Mouse (Mus musculus): ENCODE data around the gene Pnkd. TPM values are rescaled to one million over a fixed set of nuclear protein-coding genes. Genes with fewer than 3 reads are reported as not detected.
"Not testable (repeated sequence)": the region's sequence is repeated elsewhere in the genome, so short reads cannot be mapped to it uniquely, and the experiment has no call there.

Pnkd gene
- total RNA-seq, 2 experiments from 2014 or later = 72.1 to 72.4 TPM

DNA sequence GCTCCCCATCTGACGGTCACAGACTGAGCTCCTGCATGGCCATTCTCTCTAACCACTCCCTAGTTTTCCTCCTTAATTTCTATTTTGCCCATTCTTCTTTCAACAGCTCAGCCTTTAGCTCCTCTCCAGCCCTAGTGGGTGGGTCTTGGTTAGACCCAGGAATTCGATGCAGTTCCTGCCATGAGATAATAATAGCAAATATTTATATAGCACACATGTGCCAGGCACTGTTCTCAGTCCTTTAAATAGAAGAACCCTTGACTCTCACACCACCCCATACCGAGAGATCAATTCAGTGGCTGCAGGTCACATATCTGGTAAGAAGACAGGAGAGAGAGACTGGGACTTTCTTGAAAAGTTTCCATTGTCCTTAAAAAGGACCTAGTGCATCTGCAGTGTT is 36.7 kb downstream of the Pnkd start:
- no peak for DNase-seq (ENCODE audit: low spot score in 2 of 2)

DNA sequence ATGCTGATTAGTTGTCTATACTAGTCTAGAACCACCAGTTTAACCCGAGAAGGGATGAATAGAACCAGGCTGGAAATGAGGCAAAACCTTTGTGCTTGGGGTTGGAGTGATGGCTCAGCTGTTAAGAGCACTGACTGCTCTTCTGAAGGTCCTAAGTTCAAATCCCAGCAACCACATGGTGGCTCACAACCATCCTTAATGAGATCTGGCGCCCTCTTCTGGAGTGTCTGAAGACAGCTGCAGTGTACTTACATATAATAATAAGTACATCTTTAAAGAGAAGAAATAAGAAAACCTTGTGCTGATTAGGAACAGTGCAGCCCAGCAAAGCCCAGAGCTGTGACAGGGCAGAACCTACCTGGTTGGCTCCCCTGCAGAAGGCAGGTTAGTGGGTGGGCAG is 42.2 kb downstream of the Pnkd start:
- not testable (repeated sequence) for DNase-seq (ENCODE audit: low spot score in 2 of 2)

DNA sequence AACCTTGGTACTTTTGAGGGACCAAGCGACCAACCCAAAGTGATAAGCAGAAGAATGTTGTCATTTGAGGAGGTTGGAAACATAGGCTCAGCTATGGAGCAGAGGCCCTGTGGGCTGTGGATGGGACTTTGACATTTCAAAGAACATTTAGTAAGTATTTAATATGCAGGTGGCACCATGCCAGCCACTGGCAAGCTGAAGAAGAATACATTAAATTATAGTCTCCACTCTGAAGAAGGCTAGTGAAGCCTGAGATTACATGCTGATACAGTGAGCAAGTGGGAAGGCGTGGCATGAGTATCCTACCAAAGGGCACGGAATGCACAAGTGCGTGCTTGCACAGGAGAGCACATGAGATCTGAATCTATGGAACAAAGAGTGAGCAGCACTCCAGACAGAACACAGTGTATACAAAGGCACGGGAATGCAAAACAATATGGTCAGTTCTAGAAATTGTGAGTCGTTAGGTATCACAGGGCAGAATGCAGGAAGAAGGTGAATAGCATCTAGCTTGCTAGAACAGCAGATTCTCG is 45.2 kb downstream of the Pnkd start:
- DNase-seq (ENCODE audit: low spot score in 2 of 2) = no peak

DNA sequence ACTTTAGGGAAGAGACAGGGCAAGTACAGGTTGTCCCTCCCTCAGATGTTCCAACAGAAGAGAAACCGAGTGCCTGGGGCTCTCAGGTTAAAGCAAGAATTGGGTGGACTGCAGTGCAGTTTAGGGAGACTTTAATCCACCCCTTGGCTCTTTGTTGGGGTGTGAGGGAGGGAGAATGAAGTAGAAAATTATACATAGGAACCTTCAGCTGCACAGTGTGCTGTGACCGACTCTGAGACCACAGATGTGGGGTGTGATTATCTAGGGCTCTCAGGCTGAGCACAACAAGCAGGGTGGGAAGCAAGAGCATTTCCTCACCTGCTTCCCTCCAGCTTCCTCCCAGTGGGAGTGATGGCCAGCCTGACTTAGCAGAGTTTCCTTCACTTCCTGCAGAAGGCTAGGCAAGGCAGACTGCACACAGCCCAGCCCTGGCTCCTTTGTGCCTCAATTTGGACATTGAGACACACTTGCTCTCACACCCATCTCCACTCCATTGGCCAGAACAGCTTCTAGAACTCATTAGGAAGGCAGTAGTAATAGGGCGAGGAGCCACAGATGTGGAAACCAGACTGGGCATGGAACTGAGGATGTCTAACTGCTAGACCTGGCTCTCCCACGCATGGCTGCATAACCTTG is 46.4 kb downstream of the Pnkd start:
- DNase-seq (ENCODE audit: low spot score in 2 of 2) = no peak

DNA sequence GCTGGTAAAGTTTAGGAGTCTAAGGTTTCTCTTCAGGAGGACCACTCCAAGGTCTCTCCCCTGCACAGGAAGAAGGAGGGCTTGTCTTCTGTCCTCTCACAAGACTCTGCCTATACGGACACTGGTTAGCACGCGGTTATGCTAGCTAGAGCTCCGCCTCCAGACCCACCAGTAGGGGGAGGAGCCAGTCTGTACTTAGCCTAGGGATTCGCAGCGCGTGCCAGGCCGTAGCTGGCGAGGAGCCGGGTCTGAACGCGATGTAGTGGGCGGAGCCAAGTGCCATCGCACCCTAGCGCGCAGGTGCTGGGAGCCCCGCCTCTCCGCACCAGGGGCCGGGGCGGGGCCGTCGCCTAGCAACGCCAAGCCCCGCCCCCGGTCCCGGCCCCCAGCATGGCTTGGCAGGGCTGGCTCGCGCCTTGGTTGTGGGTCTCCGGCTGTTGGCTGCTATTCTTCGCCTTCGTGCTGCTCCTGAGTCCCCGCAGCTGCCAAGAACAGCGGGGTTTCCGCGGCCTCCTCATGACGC is 47.6 kb downstream of the Pnkd start:
- DNase-seq (ENCODE audit: low spot score in 2 of 2) = peak; percentile 78 to 88

DNA sequence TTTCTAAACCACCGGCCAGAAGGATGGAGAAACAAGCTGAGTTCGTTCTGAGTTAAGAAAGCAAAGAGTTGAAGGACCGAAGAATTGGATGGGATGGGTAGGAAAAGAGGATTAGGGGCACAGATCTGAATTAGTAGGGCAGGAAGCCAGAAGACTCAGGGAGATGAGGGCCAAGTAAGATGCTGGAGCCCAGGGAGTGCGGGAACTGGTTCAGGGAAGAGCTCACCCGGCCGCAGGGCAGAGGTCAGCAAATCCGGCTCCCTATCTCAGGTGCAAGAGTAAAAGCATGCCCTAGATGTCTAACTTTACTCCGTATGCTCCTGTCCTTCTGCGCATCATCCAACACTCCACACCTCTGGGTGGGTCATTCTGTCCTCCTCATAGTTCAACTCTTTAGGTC is 48.2 kb downstream of the Pnkd start:
- no peak for DNase-seq (ENCODE audit: low spot score in 2 of 2)

DNA sequence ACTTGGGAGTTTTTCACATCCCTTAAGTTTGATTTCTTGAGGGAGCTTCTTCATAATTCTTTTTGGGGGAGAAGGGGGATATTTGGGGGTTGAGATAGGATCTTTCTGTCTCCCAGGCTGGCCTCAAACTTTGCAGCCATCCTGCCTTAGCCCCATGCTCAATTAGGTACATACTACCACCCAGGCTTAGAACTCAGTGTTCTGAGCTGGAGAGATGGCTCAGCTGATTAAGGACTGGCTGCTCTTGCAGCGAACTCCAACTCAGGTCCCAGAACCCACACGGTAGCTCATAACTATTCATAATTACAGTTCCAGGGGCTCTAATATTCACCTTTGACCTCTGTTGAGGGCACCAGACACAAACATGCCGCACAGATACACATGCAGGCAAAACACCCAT is 49.9 kb downstream of the Pnkd start:
- no peak for DNase-seq (ENCODE audit: low spot score in 2 of 2)

DNA sequence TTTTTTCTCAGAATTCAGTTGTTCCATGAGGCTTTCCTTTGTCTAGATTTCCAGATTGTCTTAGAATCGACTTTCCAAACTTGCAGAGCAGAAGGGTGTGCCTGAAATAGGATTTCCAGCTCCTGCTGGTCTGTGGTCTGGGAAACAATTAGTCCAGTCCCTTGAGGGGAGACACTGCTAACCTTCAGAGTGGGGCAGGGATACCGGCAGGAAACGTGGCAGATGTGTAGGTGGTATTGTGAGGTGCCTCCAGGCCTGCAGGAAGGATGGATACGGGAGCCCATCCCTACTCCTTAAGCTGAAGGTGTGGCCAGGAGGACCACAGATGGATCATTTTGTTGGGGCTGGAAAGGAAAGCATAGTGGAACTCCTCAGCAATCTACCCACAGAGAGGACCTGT is 50.3 kb downstream of the Pnkd start:
- DNase-seq (ENCODE audit: low spot score in 2 of 2) = no peak

DNA sequence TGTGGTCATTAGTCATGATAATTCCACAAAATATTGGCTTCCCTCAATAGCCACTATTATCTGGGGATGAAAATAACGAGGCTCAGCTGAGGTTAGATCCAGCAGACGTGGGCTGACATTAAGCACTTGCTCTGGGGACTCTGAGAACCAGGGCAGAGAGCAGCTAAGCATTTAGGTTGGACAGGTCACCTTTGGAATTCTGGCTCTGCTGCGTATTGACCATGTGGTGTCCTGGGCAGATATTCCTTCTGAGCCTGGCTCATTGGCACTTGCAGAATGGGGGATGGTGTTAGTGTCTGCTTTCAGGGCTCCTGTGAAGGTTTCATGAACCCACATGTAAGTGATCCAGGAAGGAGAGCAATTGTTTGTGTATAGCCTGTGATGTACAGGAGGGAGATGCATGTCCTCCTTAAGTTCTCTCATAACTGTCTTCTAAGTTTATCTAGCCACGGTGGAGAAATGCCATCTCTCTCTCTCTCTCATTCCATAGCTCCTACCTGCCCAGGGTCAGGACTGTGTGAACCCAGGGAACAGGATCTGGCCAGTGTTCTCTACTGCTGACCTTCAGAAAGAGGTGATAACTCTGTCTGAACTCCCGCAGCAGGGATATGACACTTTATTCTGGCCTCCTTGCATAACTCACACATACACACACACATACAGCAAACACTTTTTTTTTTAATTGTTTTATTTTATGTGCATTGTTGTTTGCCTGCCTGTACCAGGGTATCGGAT is 50.9 kb downstream of the Pnkd start:
- no peak for DNase-seq (ENCODE audit: low spot score in 2 of 2)

DNA sequence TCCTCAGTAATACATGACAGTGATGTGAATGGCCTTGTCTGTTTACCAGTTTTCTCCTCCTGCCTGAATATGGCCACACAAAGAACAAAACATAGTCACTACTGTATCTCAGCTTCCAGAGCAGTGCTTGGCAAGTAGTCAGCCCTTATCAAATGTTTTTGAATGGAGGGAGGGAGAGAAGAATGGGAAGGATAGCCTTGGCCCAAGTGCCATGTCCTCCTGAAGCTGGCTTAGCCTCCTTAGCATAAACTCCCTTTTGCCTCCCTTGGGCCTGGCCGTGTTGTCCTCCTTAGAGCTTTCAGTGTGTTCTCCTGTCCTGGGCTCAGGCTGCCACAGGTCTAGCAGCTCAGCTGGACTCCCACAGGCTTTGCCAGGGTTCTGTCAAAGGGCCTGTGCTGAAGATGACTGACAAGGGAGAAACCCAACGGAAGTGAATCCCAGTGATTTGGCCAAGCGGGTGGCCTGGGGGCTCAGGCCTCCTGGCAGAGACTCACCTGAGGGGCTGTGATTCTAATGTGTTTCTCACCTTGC is 52.6 kb downstream of the Pnkd start:
- DNase-seq (ENCODE audit: low spot score in 2 of 2) = no peak

DNA sequence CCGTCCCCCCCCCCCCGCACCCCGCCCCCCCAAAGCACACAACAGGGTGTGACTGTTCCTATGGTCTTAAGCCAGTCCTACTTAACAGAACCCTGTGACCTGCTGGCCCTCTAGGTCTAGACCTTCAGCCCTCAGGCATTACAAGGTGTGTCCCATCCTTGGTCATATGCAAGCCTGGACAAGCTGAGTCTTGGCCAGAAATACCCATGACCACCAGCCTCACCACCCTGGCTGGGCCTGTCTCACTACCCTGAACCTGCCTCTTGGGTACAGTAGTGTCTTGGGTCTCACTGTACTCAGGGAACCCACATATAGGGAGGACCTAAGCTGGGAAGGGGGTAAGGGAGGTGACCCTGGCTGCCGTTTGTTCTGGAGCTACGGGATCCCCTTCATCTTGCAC is 53.3 kb downstream of the Pnkd start:
- DNase-seq (ENCODE audit: low spot score in 2 of 2) = no peak

DNA sequence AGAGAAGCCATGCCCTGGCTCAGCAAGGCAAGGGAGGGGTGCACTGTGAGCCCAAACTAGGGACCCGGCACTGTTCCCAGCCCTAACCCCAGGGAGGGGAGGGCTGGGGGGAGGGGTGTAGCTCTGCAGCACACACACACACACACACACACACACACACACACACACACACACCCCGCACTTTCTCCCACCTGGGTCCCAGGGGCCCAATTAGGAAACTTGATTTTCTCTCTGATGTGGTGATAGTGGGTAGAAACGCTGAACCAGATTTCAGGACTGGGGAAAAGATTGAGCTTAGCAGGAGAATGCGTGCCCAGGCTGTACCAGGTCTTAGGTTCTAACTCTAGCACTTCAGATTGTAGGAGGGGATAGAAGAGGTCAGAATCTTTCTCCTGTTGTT is 53.9 kb downstream of the Pnkd start:
- no peak for DNase-seq (ENCODE audit: low spot score in 2 of 2)

DNA sequence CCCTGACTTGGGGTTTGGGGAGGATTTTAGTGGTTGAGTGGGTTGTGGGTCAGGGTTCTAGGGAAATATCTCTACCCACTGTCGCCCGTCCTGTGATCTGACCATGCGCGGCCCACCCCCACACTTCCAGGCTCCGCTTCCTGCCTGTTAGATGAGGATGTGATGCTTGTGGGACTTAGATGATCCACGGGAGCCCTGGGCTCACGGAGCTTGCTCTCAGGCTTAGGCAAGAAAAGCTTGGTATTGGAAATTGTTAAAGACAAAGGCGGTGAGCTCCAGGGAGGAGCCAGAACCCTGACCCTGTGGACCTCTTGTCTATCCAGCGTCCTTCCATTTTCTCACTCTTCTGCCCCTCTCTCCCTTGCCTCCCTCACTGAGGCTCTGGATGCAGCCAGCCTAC is 55.2 kb downstream of the Pnkd start:
- no peak for DNase-seq (ENCODE audit: low spot score in 2 of 2)

DNA sequence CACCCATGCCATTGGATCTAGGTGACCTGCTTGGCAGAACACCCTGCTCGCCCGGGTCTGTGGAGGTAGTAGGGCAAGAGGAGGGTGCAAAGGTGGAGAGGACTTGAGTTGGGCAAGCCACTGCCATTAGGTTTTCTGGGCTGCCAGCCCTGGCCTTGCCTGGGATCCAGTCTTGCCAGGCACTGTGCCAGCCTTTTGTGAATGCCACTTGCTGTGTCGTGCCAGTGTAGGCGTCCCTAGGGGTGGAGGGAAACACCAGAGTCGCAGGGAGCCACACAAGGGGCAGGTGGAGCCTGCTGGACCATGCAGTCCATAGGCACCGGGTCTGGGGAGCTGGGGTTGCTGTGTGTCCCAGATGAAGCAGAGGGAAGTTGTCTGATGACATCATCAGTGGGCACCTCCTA is 55.6 kb downstream of the Pnkd start:
- DNase-seq (ENCODE audit: low spot score in 2 of 2) = peak; percentile 25 to 55

DNA sequence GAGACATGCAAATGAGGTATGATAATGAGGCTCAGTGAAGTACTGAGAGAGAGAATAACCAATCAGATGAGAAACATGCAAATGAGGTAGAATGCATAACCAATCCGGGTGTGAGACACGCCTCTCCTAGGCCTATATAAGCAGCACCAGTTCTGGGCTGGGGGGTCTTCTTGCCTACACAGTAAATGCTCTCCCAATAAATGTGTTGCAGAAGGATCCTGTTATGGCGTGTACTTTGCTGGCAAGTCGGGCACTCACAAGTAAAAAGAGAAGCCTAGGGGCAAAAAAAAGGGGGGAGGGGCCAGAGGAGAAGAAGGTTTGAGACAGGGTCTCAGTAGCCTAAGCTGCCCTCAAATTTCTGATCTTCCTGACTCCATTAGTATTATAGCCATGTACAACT is 56.3 kb downstream of the Pnkd start:
- not testable (repeated sequence) for DNase-seq (ENCODE audit: low spot score in 2 of 2)

DNA sequence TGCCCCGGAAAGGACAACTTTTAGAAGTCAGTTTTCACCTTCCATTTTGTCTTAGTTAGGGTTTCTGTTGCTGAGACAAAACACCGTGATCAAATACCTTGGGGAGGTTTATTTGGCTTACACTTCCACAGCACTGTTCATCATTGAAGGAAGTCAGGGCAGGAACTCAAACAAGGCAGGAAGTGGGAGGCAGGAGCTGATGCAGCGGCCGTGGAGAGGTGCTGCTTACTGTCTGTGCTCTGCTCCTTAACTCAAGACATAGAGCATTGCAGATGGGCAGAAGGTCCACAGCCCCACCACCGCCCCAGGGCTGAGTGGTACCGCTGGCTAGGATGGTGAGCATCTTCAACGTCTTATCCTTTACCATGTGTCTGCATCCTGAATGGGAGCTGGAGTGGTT is 57.2 kb downstream of the Pnkd start:
- no peak for DNase-seq (ENCODE audit: low spot score in 2 of 2)

DNA sequence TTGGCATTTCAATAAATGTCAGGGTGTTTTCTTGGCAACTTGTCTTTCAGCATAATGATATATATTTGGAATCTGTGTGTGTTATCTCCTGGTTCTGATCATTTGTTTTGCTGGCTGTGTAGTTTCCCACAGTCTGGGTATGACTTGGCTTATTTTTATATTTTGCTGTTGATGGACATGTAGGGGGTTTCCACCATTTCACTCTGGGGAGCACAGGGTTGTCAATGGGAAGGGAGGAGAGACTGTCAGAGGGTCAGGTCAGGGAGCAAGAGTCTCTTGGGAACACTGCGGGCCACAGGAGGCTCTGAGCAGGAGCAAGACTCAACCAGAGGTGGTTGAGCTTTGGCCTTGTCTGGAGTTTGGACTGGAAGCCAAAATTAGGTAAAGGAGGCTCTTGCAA is 57.6 kb downstream of the Pnkd start:
- DNase-seq (ENCODE audit: low spot score in 2 of 2) = no peak

DNA sequence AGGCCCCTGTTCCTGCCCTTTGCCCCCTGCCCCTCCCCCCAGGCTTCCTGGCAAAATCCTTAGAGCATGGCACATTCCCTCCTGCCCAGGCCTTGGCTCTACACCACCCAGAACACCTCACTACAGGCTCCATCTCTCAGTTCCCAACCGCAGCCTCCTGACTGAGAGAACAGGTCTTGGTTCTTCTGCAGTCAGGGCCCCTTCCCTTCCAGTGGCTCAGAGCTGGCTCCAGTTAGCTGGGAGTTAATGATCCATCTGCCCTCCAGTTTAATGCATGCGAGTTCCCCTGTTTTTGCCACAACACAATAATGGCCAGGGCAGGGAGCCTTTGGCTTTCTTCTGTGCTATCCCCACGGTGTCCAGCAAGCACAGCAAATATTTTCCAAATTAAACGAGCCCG is 58.4 kb downstream of the Pnkd start:
- no peak for DNase-seq (ENCODE audit: low spot score in 2 of 2)

DNA sequence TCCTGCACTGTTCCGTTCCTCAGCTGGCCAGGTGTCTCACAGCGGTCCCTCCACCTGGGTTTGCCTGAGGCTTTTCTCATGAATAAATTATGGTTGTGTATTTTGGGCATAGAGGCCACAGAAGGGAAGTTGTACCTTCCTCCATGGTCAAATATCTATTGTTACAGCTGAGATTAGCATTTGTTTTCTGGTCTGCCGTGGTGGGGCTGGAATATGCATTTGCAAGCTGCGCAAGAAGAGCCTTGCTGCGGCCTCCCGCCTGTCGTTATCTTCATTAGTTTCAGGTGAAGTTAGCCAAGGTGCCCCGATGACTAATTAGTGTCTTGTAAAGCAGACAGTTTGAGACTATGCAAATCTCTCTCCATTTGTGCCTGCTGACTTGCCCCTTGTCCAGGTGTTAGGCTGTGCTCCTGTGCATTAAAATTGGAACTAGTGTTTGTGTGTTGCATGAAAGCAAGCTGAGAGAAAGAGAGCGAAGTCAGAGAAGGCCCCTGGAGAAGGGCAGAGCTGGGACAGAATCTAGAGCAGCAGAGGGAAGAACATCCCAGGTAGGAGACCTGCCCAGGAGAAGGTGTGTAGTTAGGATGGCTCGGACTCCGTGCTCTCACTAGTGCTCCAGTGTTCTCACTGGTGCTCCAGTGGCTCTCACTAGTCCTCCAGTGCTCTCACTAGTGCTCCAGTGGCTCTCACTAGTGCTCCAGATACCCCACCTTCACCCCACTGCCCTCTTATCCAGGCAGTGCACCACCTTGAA is 59.6 kb downstream of the Pnkd start:
- no peak for DNase-seq (ENCODE audit: low spot score in 2 of 2)

DNA sequence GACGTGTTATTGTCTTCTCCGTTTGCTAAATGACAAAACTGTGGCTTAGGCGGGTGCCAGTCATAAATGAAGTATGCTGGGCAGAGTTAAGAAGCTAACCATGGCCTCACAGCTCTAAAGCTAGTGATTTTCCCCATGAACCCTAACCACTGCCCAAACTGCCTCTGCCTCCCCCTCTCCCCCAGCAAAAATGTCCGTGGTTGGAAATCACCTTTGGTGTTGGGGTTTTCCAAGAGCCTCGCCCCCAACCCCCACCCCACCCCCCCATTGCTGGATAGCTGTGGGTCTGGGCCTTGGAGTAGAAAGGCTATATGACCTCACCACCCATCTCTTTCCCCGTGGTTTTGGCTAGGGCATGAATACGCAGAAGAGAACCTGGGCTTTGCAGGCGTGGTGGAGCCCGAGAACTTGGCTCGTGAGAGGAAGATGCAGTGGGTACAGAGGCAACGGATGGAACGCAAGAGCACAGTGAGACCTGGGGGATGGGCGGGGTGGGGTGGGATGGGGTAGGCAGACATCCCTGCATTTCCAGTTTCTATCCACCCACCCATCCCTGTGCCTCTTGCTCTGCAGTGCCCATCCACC is 66.5 kb downstream of the Pnkd start:
- DNase-seq (ENCODE audit: low spot score in 2 of 2) = no peak

DNA sequence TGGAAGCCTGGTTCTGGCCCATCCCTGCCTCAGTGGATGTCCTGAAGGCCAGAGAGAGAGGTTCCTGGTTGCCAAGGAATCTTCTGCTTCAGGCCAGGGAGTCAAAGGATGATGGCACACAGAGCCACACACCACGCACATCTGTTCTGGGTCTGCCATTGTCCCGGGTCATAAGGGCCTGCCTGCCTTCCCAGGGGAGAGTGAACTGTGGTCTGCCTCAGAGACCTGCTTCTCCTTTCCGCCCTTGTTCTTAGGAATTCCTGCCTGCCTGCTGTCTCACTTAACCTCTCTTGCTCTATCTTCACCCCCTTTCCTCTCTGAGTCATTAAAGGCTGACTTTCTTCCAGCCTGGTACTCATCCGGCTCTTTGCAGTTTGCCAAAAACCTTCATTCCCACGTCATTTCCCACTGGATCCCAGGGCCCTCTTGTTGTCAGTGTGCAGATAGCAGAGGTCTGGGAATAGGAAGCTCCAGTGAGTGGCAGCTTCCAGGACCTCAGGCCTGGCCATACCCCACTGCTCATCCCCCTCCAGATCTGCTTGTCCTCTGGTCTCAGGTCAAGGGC is 67.9 kb downstream of the Pnkd start:
- DNase-seq (ENCODE audit: low spot score in 2 of 2) = no peak
